Mouse (Mus musculus): ENCODE results near the gene Rap1gap2.
A peak's percentile ranks its signal among the peaks of the same experiment; 100 is the strongest.

The Rap1gap2 gene

DNA sequence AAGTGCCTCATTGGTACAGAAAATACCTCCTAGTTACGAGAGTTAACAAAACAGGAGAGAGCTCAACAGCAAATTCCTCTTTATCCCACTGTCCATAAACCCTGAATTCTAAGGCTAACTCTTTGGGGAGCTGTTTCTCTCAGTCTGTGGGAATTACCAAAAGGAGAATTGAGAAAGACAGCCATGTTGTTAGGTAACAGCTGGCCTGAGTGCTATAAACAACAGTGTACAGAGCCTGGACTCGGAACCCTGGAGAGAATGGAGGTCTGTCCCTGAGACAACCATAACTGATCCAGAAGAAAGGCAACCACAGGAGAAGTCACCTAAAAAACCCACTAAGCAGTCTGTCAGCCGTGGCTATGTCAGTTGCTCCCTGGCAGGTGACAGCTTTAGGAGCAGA is 198.3 kb downstream of the Rap1gap2 start:
- no peak for DNase-seq (ENCODE audit: low spot score in 2 of 2)

DNA sequence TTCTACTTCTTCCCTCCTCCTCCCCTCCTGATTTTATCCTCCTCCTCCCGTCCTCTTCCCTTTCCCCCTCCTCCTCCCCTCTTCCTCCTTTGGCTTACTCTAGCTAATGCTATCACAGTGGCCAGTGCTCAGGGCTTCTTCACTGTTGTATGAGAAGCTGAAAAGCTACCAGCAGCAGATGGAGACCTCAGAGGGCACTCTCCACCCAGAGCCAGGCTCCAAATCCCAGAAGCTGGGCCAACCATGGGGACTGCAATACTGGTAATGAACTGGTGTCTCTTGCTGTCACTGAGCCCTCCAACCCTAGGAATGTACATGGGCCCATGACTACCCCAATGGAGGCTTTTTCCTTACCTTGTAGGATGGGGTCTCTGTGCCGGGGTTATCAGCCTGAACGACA is 198.8 kb downstream of the Rap1gap2 start:
- DNase-seq (ENCODE audit: low spot score in 2 of 2): no peak

DNA sequence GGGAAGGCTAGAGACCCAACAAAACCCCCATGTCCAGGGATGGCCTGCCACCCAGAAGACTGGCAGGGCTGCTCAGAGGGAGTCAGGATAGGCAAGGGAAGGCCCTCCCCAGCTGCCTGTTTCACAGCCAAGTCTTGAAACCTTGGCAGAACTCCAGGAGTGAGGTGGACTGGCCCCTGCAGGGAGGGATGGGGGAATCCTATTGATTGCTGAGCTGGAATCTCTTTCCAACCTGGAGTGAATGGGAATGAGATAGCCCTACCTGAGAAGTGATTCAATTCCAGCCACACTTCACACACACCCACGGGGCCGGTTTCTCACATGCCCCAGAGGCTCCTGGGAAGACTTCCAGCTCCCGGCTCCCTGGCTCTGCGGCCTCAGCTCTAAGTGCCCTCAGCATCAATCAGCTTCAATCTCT is 200.9 kb downstream of the Rap1gap2 start:
- no peak for DNase-seq (ENCODE audit: low spot score in 2 of 2)

DNA sequence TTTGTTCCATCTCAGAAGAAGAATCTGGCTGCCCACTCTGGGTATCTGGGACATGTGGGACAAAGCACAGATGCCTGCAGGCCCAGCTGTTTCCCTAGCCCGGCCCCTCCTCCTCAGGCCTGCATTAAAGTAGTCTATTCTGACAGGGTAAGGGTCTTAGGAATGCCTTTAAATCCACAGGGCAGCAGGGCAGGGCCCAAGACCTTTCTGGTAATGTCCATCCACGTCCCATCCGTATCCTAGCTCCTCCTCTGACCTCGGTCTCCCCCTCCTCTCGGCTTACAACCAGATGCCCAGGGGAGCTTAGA is 201.3 kb downstream of the Rap1gap2 start:
- no peak for DNase-seq (ENCODE audit: low spot score in 2 of 2)

DNA sequence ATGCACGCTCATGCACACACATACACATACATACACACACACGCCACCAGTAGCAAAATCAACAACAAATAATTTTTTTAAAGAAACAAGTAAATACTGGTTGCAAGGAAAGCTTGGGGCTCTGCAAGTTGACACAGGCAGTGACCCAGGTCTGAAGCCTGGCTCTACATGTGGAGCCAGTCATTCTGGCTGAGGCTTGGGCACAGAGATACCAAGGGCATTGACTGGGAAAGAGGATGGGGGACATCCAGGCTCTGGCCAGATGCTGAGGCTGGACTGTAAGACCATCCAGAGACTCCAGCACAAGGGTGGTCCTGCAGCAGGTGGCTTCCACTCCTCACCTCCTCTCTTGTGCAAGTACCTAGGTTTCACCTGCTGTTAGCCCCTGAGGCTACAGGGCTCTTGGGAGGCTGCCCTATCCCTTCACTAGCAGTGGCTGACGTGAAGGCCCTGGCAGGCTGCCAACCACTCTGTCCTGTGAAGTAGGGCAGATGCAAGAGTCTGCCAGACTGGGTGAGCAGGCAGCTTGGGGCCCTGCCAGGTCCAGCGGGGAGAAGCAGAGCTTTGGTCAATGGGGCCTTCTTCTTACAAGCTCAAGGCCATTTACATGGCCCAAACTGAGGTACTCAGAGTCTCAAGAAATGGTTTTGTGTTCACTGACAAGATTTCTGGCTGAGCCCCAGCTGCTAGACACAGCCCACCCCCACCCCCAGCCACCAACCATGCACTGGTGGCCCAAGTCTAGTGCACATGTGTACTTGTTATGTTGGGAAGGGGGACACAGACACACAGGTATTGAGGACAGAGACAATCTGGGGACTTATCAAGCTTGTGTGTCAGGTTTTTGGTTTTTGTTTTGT is 201.9 kb downstream of the Rap1gap2 start:
- peak in 1 of 2 experiments; percentile 12 for DNase-seq (ENCODE audit: low spot score in 2 of 2)

DNA sequence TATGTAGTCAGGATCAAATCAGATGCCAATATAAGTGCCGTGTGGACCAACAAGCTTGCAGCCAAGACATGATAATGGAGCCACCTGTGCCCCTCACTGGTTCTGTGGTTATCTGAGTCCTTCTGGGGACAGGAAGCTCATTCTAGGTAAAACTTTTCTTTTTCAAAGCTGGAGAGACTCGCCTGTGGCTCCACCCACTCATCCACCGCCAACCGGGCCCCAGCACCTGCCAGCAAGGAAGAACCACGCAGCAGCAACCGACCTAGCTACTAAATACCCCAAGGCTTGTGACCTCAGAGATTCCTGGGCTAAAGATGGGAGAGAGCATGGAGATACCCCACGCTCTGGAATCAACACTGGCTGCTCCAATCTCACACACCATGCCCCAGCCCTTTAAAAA is 205.5 kb downstream of the Rap1gap2 start:
- DNase-seq (ENCODE audit: low spot score in 2 of 2): no peak

DNA sequence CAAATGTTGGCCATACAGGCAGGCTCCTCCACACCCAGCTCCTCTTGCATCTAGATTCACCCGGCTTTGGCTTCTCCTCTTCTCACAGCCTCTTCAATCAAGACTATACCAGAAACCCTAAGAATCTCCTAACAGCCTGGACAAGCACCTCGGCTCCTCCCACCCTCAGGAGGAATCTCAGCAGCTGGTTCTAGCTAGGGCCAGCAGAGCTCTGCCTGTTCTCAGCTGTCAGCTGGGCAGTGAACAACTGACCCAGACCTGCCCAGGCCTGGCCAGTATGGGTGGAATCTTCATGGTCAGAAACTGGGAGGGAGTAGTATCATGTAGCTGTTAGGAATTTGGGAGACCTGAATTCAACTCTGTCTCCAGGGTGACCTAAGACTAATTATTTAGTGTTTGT is 206.5 kb downstream of the Rap1gap2 start:
- DNase-seq (ENCODE audit: low spot score in 2 of 2): no peak

DNA sequence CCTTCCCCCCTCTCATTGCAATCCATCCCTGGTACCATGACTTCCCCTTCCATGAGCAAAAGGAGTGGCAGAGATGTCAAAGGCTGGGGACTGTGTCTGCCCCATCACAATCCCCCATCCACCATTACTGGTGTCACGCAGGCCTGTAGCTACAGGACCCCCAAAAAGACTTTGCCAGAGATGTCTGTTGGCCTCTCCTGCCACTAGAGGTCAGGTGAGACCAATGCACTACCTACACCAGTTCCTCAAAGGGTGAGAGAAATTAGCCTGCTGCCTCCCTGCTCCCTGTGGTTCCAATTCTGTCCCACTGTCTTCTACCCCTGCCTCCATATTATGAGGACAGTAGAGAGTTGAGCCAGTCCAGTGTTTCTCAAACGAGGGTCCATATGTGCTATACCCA is 208.6 kb downstream of the Rap1gap2 start:
- no peak for DNase-seq (ENCODE audit: low spot score in 2 of 2)

DNA sequence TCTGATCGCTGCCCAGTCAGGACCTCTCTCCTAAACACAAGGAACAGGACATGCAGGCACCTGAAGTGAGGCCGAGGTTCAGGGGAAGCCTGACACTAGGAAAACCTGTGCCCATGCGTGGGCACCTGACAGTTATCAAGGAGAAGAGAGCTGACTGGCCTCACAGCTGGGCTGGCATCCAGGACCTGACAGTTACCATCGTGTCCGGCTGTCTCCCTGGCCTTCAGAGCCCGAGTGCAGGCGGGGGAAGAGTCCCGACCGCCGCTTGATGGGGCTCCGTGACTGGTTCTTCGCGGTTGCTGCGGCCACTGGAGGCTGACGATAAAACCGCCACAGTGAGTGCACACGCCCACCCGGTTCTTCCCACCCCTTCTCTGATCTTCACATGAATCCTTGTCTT is 215.1 kb downstream of the Rap1gap2 start:
- no peak for DNase-seq (ENCODE audit: low spot score in 2 of 2)

DNA sequence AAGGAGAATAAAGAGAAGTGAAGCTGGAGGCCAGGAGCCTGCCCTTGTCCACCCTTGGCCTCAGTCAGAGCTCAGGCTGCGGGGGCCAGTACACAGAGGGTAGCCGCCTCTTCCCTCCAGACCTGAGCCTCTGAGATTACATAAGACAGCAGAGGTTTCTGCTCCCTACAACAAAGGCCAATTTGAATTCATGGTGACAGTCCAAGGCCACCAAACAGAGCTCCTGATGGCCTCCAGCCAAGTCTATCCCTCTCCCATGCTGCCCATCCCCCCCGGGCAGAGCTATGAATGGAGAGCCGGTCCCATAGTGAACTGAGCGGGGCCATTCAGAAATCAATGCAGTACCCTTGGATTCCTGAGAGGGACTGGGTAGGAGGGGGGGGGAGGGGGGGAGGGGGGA is 217.2 kb downstream of the Rap1gap2 start:
- DNase-seq (ENCODE audit: low spot score in 2 of 2): no peak

DNA sequence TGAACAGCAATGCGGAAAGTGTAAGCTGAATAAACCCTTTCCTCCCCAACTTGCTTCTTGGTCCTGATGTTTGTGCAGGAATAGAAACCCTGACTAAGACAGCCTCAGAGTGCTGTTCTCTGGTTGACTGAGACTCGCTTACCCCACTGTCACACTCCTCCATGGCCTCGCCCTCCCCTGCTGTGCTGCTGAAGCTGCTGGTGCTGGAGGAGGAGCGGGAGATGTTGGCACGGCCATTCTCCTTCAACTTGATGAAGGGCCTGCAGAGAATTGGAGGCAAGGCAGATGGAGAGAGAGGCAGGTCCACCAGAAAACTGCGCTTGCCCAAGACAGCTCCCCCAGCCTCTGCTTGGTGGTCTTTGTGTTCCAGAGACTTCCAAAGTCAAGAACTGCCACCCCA is 217.8 kb downstream of the Rap1gap2 start:
- no peak for DNase-seq (ENCODE audit: low spot score in 2 of 2)

DNA sequence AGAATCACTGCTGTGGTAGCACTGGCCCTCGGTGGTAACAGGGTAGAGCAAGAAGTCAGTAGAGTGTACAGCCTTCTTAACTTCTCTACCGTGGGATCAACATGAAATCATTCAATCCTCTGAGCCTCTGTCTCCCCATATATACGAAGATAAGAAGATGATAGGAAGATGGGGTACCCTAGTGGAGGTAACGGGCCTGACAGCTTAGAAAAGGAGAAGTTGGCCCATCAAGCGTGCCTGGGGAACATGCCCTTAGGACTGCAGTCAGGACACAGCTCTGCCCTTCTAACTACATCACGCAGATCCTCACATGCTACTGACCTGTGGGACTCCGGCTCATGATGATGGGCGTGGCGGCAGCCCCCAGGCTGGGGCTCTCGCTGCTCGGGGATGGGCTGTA is 218.8 kb downstream of the Rap1gap2 start:
- no peak for DNase-seq (ENCODE audit: low spot score in 2 of 2)

DNA sequence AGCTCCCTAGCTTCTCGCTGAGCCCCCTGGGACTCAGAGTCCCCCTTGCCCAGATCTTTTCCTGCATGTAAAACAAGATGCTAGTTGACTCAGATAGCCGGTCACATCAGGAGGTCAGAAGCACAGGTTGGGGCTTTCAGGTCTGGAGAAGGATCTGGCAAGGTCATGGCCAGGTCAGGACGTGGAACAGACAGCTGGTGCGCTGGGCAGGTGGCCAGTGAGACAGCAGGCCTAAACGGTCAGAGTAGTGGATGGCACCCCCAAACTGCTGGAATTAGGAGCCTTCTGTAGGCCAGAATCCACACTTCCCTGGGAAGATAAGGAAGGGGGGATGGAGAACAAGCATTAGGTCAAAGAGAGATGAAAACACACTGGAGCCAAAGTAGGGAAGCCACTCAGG is 223.5 kb downstream of the Rap1gap2 start:
- DNase-seq (ENCODE audit: low spot score in 2 of 2): no peak

DNA sequence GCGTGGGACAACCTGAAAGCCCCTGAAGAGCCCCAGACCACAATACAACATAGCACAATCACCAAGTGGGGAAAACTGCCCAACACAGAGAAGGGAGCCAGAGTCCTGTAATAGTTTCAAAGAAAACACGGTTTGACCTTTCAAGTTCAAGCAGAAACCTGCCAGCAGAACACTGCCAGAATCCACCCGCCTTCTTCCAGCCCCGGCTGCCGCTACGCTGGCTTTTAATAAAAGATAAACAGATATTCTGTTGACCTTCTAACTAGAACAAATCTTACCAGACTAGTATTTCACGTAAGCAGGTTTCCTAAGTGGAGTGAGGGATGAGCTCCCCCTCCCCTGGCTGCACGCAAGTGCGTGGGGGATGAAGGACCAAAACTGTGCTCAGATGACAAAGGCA is 225.0 kb downstream of the Rap1gap2 start:
- no peak for DNase-seq (ENCODE audit: low spot score in 2 of 2)

DNA sequence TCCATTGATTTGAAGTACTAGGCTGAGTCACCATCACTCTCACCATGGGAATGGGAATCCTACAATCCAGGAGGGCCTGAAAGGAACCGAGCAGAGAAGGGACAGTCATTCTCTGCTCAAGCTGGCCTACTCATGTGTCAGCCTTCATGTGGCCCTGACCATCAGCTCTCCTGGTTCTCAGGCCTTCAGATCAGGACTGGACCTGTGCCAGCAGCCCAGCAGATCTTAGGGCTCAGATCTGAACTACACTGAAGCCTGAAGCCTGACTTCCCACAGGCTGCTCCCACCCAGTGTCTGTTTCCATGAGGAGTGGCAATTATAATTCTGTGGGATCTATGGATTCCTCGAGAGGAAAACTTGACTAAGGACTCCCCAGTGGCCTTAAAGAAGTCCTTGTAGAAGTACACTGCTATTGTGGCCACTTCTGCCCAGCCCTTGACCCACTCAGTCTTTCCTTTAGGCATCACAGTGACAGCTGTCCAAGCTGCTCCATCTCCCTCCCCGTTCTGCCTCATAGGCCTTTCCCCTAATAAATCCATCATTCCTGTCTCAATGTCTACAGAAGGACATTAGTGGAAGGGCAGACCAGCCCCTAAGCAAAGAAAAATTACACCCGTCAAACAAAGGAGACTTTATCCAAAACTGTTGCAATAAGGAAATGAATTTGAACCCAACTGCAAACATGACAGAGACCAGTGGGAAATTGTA is 231.4 kb downstream of the Rap1gap2 start:
- DNase-seq (ENCODE audit: low spot score in 2 of 2): no peak

DNA sequence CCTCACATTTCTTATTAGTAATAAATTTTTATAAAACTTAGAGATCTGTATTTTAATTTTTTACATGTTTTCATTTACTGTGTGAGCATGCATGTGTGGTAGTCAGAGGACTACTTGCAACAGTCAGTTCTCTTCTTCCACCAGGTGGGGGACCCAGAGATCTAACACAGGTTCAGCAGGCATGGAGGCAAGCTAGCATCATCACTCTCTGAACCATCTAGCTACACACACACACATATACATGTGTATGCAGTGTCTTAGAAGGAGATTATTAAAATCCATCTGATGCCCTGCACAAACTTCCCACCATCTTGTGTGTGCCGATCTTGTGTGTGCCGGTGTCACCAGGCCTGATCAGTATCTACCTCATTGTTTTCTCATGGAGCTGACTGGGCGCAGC is 233.9 kb downstream of the Rap1gap2 start:
- peak; percentile 5 to 6 for DNase-seq (ENCODE audit: low spot score in 2 of 2)

DNA sequence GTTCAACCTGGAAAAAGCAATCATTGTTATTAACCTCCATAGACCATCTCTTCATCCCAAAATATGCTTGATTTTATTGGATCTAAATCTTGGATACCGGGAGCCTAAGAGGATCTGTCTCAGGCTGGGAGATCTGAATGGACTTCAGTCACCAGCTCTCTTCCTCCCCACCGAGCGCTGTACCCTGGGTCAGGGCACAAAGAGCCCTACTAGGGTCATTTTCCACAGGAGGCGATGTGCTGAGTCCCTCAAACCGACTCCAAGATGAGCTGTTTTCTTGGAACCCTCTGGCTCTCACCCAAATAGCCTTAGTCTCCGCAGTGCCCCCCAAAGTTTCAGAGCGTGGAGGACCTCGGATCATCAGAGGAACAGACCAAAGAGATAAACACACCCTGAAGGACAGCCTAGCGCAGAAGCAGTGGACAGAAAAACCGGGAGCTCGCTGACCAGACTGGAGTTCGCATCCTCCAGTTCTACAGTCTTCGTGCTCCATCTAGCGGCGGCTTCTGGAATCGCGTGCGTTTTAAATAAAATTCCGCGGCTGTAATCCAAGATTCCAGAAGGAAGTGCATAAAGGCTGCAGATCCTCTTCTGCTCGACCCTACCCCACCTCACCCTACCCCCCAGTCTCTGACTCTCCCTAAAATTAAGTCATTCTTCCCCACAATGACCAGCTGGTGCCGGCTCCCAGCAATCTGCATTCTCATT is 239.2 kb downstream of the Rap1gap2 start:
- peak in 1 of 2 experiments; percentile 5 for DNase-seq (ENCODE audit: low spot score in 2 of 2)

DNA sequence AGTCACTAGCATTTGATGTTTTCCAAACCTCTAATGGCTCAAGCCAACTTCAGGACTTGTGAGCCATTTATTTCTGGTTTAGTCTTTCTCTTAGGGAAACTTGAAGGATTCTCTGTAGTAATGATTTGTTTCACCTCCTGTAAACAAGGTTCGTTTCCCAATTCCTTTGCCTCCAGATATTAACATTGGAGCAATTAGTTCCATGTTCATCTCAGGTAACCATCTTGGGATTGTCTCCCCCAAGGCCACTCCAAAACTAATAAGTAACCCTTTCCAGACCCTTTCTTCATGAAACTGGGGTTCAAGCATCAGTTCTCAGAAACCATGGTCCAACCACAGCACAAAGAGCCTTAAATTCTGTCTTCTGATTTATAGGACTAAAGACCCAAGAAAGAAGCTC is 248.9 kb downstream of the Rap1gap2 start, which contains the start of gene Olfr412:
Olfr412 (plus strand) TSS at position 301 of the 400 bp plus-strand sequence.
- no peak for DNase-seq (ENCODE audit: low spot score in 2 of 2)

DNA sequence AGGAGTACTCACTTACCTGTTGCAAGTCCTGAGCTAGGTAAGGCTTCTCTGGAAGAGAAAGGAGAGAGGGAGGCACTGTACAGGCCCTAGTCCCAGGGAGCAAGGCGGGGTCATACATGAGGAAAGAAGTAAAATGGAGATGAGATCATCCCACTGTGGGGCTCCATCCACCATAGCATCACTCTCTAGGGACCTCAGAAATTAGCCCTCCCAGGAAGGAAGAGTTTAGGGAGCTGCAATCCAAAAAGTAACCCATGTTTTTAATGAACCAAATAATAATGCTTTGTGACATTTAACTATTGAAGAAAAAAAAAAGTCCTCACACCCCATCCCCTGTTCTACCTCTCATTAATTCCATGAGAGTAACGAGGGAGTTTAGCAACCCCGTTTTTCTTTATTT is 258.2 kb downstream of the Rap1gap2 start, which contains the start of gene Olfr411:
Olfr411 (minus strand) TSS at position 101 of the 400 bp plus-strand sequence.
- no peak for DNase-seq (ENCODE audit: low spot score in 2 of 2)

DNA sequence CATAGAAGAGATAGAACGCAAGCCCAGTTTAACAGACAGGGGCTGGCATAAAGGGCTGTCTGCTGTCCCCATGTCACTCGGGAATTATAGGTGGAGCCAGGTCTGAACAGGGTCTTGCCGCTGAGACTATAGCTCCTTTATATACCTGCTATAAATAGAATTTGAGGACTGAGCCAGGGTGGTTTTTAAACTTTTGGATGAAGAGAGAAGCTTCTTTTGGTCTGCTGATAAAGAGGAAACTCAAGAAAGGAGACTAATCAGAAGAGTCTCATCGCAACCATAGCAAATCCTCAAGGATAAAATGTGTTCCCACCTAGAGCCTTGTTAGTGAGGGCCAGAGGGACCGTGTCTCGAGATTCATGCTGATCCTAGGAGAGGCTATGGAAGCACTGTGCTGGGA is 272.8 kb downstream of the Rap1gap2 start, which contains the start of gene Olfr410:
Olfr410 (minus strand) TSS at position 101 of the 400 bp plus-strand sequence.
- no peak for DNase-seq (ENCODE audit: low spot score in 2 of 2)
